Mouse (Mus musculus) stomach, adult 2 months (tissue): ENCODE results near the gene Commd4. TPM values are rescaled to one million over a fixed set of nuclear protein-coding genes. Genes with fewer than 3 reads are reported as not detected.

Source experiments
- polyA plus RNA-seq: library from polyadenylated mRNA; depleted of rRNA; stranded (reverse); fragments of >200 nt; gene quantifications from 2 replicates; pipeline ENCODE4 v1.2.3, GENCODE M21; 2012; rRNA removed

Gene Commd4
- polyA plus RNA-seq = 104 and 113 TPM in 2 replicates

GRCm38 (mm10) chr9:57158013-57158470 lies at the start of gene Commd4:
Gene Commd4, minus strand, starts transcription at chr9:57158331.

GRCm38 (mm10) chr9:57148144-57148878 lies 9.8 kb downstream of the Commd4 start, which contains the start of gene Neil1:
Gene Neil1, minus strand, starts transcription at chr9:57148305.

GRCm38 (mm10) chr9:57130577-57131433 lies 27.3 kb downstream of the Commd4 start, which contains the start of gene Man2c1:
Gene Man2c1, plus strand, starts transcription at chr9:57130690.

Other genes starting within 250 kb of the Commd4 start
- gene Snx33, start 230.0 kb downstream of the Commd4 start, polyA plus RNA-seq = 5.0 and 6.6 TPM in 2 replicates
- gene Imp3, start 220.9 kb downstream of the Commd4 start, polyA plus RNA-seq = 122 and 267 TPM in 2 replicates
- 1.7 and 2.3 TPM in 2 replicates for gene Snupn, start 207.5 kb downstream of the Commd4 start, polyA plus RNA-seq
- gene Ptpn9, start 163.4 kb downstream of the Commd4 start, polyA plus RNA-seq = 10.1 and 25.9 TPM in 2 replicates
- gene Sin3a, start 86.3 kb downstream of the Commd4 start, polyA plus RNA-seq = 22.3 and 33.1 TPM in 2 replicates
- gene Man2c1, start 27.6 kb downstream of the Commd4 start, polyA plus RNA-seq = 104 and 130 TPM in 2 replicates
- gene Neil1, start 10.0 kb downstream of the Commd4 start, polyA plus RNA-seq = 6.7 and 6.9 TPM in 2 replicates
- gene Trcg1, start 78.2 kb upstream of the Commd4 start, polyA plus RNA-seq = not detected in 2 replicates
- gene 1700017B05Rik, start 104.3 kb upstream of the Commd4 start, polyA plus RNA-seq = 6.4 and 8.7 TPM in 2 replicates